Mouse (Mus musculus) spleen, postnatal 10 days (tissue): ENCODE data around the gene Rs1.
"Not testable (repeated sequence)": the region's sequence is repeated elsewhere in the genome, so short reads cannot be mapped to it uniquely, and the experiment has no call there.

Source experiments
- DNase-seq, 2 experiments: peaks; one replicate each; pipeline ENCODE4 v3.0.0; 2021 to 2022; ENCODE audit warnings: low spot score in 2 of 2

Rs1 gene

GRCm38 (mm10) chrX:160767713-160768112 lies at the start of gene Rs1:
Gene Rs1, plus strand, starts transcription at chrX:160768013.
- no peak for DNase-seq

GRCm38 (mm10) chrX:160735650-160736049 lies 32.2 kb upstream of the Rs1 start, which contains the start of gene Ppef1:
Gene Ppef1, minus strand, starts transcription at chrX:160735765.
- no peak for DNase-seq

GRCm38 (mm10) chrX:160745399-160745798 lies 22.4 kb upstream of the Rs1 start:
- no peak for DNase-seq

- DNase-seq: no peak
Observed at GRCm38 (mm10) chrX:160748653-160749052, 19.2 kb upstream of the Rs1 start.

- DNase-seq: no peak
Observed at GRCm38 (mm10) chrX:160750808-160751207, 17.0 kb upstream of the Rs1 start.

GRCm38 (mm10) chrX:160765389-160766232 lies 2.2 kb upstream of the Rs1 start:
- DNase-seq: peak; percentile 89 to 92

GRCm38 (mm10) chrX:160766233-160766616 lies 1.6 kb upstream of the Rs1 start:
- DNase-seq: no peak

GRCm38 (mm10) chrX:160769622-160770021 lies 1.8 kb downstream of the Rs1 start:
- not testable (repeated sequence) for DNase-seq

GRCm38 (mm10) chrX:160773033-160773432 lies 5.2 kb downstream of the Rs1 start:
- DNase-seq: no peak

GRCm38 (mm10) chrX:160782276-160782675 lies 14.5 kb downstream of the Rs1 start:
- no peak for DNase-seq

- no peak for DNase-seq
Observed at GRCm38 (mm10) chrX:160794920-160795319, 27.1 kb downstream of the Rs1 start.

GRCm38 (mm10) chrX:160804409-160805150 lies 36.8 kb downstream of the Rs1 start:
- no peak for DNase-seq

- DNase-seq: no peak
Observed at GRCm38 (mm10) chrX:160808226-160808625, 40.4 kb downstream of the Rs1 start.
